Mouse (Mus musculus) kidney, adult 2 months (tissue): ENCODE data around the gene Uspl1.

Experiments
- CTCF ChIP-seq: fragments of 200-500 bp; conservative IDR thresholded peaks from 2 replicates; pipeline ENCODE4 v1.5.1; 2011; ENCODE audit warnings: low read depth, mild to moderate bottlenecking, control low read depth, low read length, moderate library complexity, mixed read lengths; ENCODE audit not compliant: insufficient read depth, insufficient read length
- POLR2A ChIP-seq: fragments of 200-500 bp; IDR thresholded peaks from one replicate; pipeline ENCODE4 v1.6.1; 2011; ENCODE audit warnings: low read depth, low read length, control low read depth

GRCm38 (mm10) chr5:149136933-149137365, 47.2 kb upstream of the Uspl1 start:
- TF ChIP-seq CTCF (no peak), POLR2A (no peak)
